Mouse (Mus musculus) spleen, adult 2 months (tissue): Measurements from ENCODE around the gene Prss40.

Experiments used
- CTCF ChIP-seq: fragments of 200-500 bp; IDR thresholded peaks from 2 replicates; pipeline ENCODE4 v1.5.1; 2011; ENCODE audit warnings: mild to moderate bottlenecking, inconsistent platforms; ENCODE audit not compliant: insufficient read depth, insufficient read length, insufficient replicate concordance; ENCODE audit errors: extremely low read depth
- POLR2A ChIP-seq: fragments of 200-500 bp; IDR thresholded peaks from 2 replicates; pipeline ENCODE4 v1.6.1; 2011; ENCODE audit warnings: low read depth, low read length, inconsistent platforms

DNA sequence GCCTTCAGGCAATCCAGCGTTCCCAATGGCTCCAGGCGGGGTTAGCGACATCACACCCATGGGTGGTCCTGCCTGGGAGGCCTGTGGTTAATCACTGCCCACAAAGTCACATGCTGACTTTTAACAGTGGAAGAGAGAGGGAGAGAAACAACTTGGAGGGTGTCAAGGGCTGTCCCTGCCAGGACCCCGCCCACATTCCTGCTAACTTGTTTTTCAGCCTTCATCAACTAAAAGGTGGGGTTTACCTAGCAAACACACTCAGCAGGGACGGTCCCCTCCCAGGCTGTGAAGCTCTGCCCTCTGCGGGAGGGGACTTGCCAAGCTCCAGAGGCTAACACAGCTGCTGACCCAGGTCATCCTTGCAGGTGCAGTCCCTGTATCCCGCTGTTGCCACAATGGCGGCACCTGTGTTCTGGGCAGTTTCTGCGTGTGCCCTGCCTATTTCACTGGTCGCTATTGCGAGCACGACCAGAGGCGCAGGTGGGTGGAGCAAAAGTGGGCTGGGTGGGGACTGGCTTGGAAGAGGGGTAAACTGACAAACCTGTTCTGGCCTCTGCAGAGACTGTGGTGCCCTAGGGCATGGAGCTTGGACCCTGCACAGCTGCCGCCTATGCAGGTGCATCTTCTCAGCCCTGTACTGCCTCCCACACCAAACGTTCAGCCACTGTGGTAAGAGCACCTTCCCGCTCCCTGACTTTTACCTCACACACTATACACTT lies 23.8 kb downstream of the Prss40 start:
- TF ChIP-seq POLR2A (no peak), CTCF (no peak)
